Mouse (Mus musculus): ENCODE measurements at regions not wholly inside any gene's neighbourhood (a gene's known extent, or its start where the extent isn't known, plus 50 kb on each side); places are given as distances from the start of the nearest gene placed in this dataset.

GRCm38 (mm10) chr2:30716580-30717565 lies 86.6 kb downstream of the 1700001O22Rik start:
- peaks cover 80% of the 10 kb centered on the region for H3K4me1 ChIP-seq
- H3K27me3 ChIP-seq: no peaks in the 10 kb centered on the region
- no peak for ATAC-seq (ENCODE audit: insufficient number of reproducible peaks, insufficient read depth, low FRiP score, low TSS enrichment)
- H3K4me2 ChIP-seq (replicated peaks): peak overlapping the region; percentile 31
- no peaks in the 10 kb centered on the region for H3K9me3 ChIP-seq
- H3K27ac ChIP-seq: peak overlapping the region; percentile 100
- H3K36me3 ChIP-seq: no peaks in the 10 kb centered on the region
- 2% methylated on average over 24 of the region's 24 CpGs for WGBS
- peak overlapping the region; percentile 15; the same call in 1 of the 2 replicates for H3K9ac ChIP-seq
- H3K4me3 ChIP-seq: no peak overlapping the region

GRCm38 (mm10) chr2:30715720-30716310 lies 87.6 kb downstream of the 1700001O22Rik start:
- peak overlapping the region; percentile 31 for H3K4me2 ChIP-seq (replicated peaks)
- no peaks in the 10 kb centered on the region for H3K36me3 ChIP-seq
- no peak for ATAC-seq (ENCODE audit: insufficient number of reproducible peaks, insufficient read depth, low FRiP score, low TSS enrichment)
- no peak overlapping the region for H3K9ac ChIP-seq
- H3K27me3 ChIP-seq: no peaks in the 10 kb centered on the region
- H3K9me3 ChIP-seq: no peaks in the 10 kb centered on the region
- WGBS: 72% methylated on average over 4 of the region's 4 CpGs
- peak overlapping the region; percentile 100 for H3K27ac ChIP-seq
- no peak overlapping the region for H3K4me3 ChIP-seq
- H3K4me1 ChIP-seq: peaks cover 76% of the 10 kb centered on the region

GRCm38 (mm10) chr2:30713535-30713934 lies 89.9 kb downstream of the 1700001O22Rik start:
- Histone ChIP-seq H3K9ac (no peak overlapping the region; the same call in 1 of the 2 replicates), H3K27ac (peak overlapping the region; percentile 93)

GRCm38 (mm10) chr2:30712841-30713401 lies 90.5 kb downstream of the 1700001O22Rik start:
- Histone ChIP-seq H3K27me3 (no peaks in the 10 kb centered on the region), H3K4me1 (peaks cover 69% of the 10 kb centered on the region), H3K9me3 (no peaks in the 10 kb centered on the region), H3K27ac (peak overlapping the region; percentile 93), H3K9ac (no peak overlapping the region), H3K4me3 (no peak overlapping the region), H3K4me2 (replicated peaks) (no peak overlapping the region), H3K36me3 (no peaks in the 10 kb centered on the region)
- no peak for ATAC-seq (ENCODE audit: insufficient number of reproducible peaks, insufficient read depth, low FRiP score, low TSS enrichment)
- WGBS: 64% methylated on average over 9 of the region's 9 CpGs

More at GRCm38 (mm10) chr2:30713535-30713934, 89.9 kb downstream of the 1700001O22Rik start:
- no peaks in the 10 kb centered on the region for H3K27me3 ChIP-seq
- ATAC-seq (ENCODE audit: insufficient number of reproducible peaks, insufficient read depth, low FRiP score, low TSS enrichment): no peak
- peaks cover 71% of the 10 kb centered on the region for H3K4me1 ChIP-seq
- H3K4me2 ChIP-seq (replicated peaks): no peak overlapping the region
- H3K36me3 ChIP-seq: no peaks in the 10 kb centered on the region
- 7% methylated on average over 3 of the region's 3 CpGs for WGBS
- no peak overlapping the region for H3K4me3 ChIP-seq
- no peaks in the 10 kb centered on the region for H3K9me3 ChIP-seq

- peak overlapping the region; percentile 93 for H3K27ac ChIP-seq
- peak overlapping the region; percentile 72 for H3K9ac ChIP-seq
- no peaks in the 10 kb centered on the region for H3K36me3 ChIP-seq
- H3K9me3 ChIP-seq: no peaks in the 10 kb centered on the region
- 1% methylated on average over 58 of the region's 63 CpGs for WGBS
- H3K4me2 ChIP-seq (replicated peaks): peak overlapping the region; percentile 86
- no peaks in the 10 kb centered on the region for H3K27me3 ChIP-seq
- H3K4me1 ChIP-seq: peaks cover 68% of the 10 kb centered on the region
- no peak for ATAC-seq (ENCODE audit: insufficient number of reproducible peaks, insufficient read depth, low FRiP score, low TSS enrichment)
- peak overlapping the region; percentile 45 for H3K4me3 ChIP-seq
Measured at GRCm38 (mm10) chr2:30711853-30712498, 91.5 kb downstream of the 1700001O22Rik start.

- H3K27me3 ChIP-seq: no peaks in the 10 kb centered on the region
- H3K4me2 ChIP-seq (replicated peaks): peak overlapping the region; percentile 86
- peak overlapping the region; percentile 72 for H3K9ac ChIP-seq
- H3K9me3 ChIP-seq: no peaks in the 10 kb centered on the region
- H3K4me3 ChIP-seq: peak overlapping the region; percentile 45
- WGBS: 4% methylated on average over 15 of the region's 15 CpGs
- H3K4me1 ChIP-seq: peaks cover 66% of the 10 kb centered on the region
- H3K27ac ChIP-seq: peak overlapping the region; percentile 93
- H3K36me3 ChIP-seq: no peaks in the 10 kb centered on the region
- ATAC-seq (ENCODE audit: insufficient number of reproducible peaks, insufficient read depth, low FRiP score, low TSS enrichment): peak; percentile 29; the same call in 1 of the 2 replicates
Measured at GRCm38 (mm10) chr2:30711476-30711852, 92.0 kb downstream of the 1700001O22Rik start.

GRCm38 (mm10) chr2:30710895-30711294 lies 92.6 kb downstream of the 1700001O22Rik start:
- H3K27me3 ChIP-seq: no peaks in the 10 kb centered on the region
- H3K4me3 ChIP-seq: no peak overlapping the region
- no peaks in the 10 kb centered on the region for H3K36me3 ChIP-seq
- 95% methylated on average over 7 of the region's 7 CpGs for WGBS
- H3K4me1 ChIP-seq: peaks cover 62% of the 10 kb centered on the region
- H3K4me2 ChIP-seq (replicated peaks): no peak overlapping the region
- ATAC-seq (ENCODE audit: insufficient number of reproducible peaks, insufficient read depth, low FRiP score, low TSS enrichment): no peak
- peak overlapping the region; percentile 93 for H3K27ac ChIP-seq
- H3K9me3 ChIP-seq: no peaks in the 10 kb centered on the region
- no peak overlapping the region for H3K9ac ChIP-seq

- Histone ChIP-seq H3K27me3 (no peaks in the 10 kb centered on the region), H3K9ac (no peak overlapping the region), H3K4me2 (replicated peaks) (no peak overlapping the region), H3K4me1 (peaks cover 60% of the 10 kb centered on the region), H3K4me3 (no peak overlapping the region), H3K9me3 (no peaks in the 10 kb centered on the region), H3K27ac (peak overlapping the region; percentile 100), H3K36me3 (no peaks in the 10 kb centered on the region)
- 46% methylated on average over 3 of the region's 3 CpGs for WGBS
- ATAC-seq (ENCODE audit: insufficient number of reproducible peaks, insufficient read depth, low FRiP score, low TSS enrichment): no peak
Measured at GRCm38 (mm10) chr2:30709386-30709884, 94.0 kb downstream of the 1700001O22Rik start.

GRCm38 (mm10) chr2:30708762-30709385 lies 94.6 kb downstream of the 1700001O22Rik start:
- peak overlapping the region; percentile 75; the same call in 1 of the 2 replicates for H3K9ac ChIP-seq
- H3K36me3 ChIP-seq: no peaks in the 10 kb centered on the region
- no peaks in the 10 kb centered on the region for H3K9me3 ChIP-seq
- WGBS: 57% methylated on average over 4 of the region's 4 CpGs
- H3K27me3 ChIP-seq: no peaks in the 10 kb centered on the region
- no peak overlapping the region for H3K4me3 ChIP-seq
- H3K4me1 ChIP-seq: peaks cover 59% of the 10 kb centered on the region
- no peak for ATAC-seq (ENCODE audit: insufficient number of reproducible peaks, insufficient read depth, low FRiP score, low TSS enrichment)
- H3K4me2 ChIP-seq (replicated peaks): peak overlapping the region; percentile 71
- peak overlapping the region; percentile 100 for H3K27ac ChIP-seq

GRCm38 (mm10) chr2:30708001-30708683 lies 95.3 kb downstream of the 1700001O22Rik start:
- H3K9ac ChIP-seq: peak overlapping the region; percentile 75
- WGBS: under 1% methylated on average over 48 of the region's 48 CpGs
- H3K4me3 ChIP-seq: peak overlapping the region; percentile 35
- H3K4me1 ChIP-seq: peaks cover 52% of the 10 kb centered on the region
- peak overlapping the region; percentile 71 for H3K4me2 ChIP-seq (replicated peaks)
- H3K27me3 ChIP-seq: no peaks in the 10 kb centered on the region
- peak; percentile 71 for ATAC-seq (ENCODE audit: insufficient number of reproducible peaks, insufficient read depth, low FRiP score, low TSS enrichment)
- H3K27ac ChIP-seq: peak overlapping the region; percentile 100
- H3K9me3 ChIP-seq: no peaks in the 10 kb centered on the region
- H3K36me3 ChIP-seq: no peaks in the 10 kb centered on the region

Measured in embryonic facial prominence, embryonic 12.5 days (tissue).